Mouse (Mus musculus): ENCODE measurements around the gene Wrap53.
"Not testable (repeated sequence)": the region's sequence is repeated elsewhere in the genome, so short reads cannot be mapped to it uniquely, and the experiment has no call there.

The Wrap53 gene

DNA sequence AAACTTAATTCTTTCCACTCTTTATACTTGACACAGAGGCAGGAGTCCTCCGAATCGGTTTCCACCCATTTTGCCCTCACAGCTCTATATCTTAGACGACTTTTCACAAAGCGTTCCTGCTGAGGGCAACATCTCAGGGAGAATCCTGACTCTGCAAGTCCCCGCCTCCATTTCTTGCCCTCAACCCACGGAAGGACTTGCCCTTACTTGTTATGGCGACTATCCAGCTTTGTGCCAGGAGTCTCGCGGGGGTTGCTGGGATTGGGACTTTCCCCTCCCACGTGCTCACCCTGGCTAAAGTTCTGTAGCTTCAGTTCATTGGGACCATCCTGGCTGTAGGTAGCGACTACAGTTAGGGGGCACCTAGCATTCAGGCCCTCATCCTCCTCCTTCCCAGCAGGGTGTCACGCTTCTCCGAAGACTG lies at the start of gene Wrap53, which contains the start of gene Trp53:
Gene Wrap53, minus strand, starts transcription at position 165 of the 424 bp plus-strand sequence.
Gene Trp53, plus strand, starts transcription at position 269 of the 424 bp plus-strand sequence.
- peak; percentile 90 for DNase-seq (ENCODE audit: low read depth)

DNA sequence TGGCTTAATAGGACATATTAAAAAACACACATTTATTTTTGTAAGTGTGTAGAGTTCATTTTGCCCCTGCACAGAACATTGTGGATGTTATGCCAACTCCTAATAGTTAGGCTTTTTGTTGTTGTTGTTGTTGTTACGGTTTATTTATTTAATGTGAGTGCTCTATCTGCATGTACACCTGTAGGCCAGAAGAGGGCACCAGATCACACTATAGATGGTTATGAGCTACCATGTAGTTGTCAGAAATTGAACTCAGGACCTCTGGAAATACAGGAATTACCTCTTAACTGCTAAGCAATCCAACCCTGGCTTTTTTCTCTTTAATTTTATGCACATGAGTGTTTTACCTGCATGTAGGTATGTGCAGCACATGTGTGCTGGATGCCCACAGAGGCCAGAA lies 49.7 kb upstream of the Wrap53 start:
- DNase-seq (ENCODE audit: low read depth): no peak

DNA sequence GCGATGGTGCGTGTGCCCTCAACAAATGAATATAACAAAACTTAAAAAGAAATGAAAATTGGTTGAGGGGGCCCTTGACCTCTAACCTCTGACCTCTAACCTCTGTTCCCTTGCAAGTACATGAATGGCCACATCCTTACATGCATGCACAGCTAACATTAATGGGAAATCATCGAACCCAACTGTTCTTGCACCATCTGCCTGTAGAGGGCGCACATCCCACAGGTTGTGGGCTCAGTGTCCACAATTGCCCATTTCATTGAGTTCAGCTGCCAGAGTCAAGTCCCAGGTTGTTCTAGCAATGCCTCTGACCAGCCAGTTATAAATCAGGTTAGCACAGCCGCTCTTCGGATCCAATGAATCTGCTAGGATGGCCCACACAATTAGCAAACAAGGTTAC lies 48.2 kb upstream of the Wrap53 start:
- peak; percentile 86 for DNase-seq (ENCODE audit: low read depth)

DNA sequence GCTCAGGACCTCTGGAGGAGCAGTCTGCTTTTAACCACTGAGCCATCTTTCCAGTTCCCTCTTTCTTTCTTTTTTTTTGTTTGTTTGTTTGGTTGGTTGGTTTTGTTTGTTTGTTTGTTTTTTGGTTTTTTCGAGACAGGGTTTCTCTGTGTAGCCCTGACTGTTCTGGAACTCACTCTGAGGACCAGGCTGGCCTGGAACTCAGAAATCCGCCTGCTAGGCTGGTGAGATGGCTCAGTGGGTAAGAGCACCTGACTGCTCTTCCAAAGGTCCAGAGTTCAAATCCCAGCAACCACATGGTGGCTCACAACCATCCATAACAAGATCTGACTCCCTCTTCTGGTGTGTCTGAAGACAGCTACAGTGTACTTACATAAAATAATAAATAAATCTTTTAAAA lies 44.3 kb upstream of the Wrap53 start:
- DNase-seq (ENCODE audit: low read depth): not testable (repeated sequence)

DNA sequence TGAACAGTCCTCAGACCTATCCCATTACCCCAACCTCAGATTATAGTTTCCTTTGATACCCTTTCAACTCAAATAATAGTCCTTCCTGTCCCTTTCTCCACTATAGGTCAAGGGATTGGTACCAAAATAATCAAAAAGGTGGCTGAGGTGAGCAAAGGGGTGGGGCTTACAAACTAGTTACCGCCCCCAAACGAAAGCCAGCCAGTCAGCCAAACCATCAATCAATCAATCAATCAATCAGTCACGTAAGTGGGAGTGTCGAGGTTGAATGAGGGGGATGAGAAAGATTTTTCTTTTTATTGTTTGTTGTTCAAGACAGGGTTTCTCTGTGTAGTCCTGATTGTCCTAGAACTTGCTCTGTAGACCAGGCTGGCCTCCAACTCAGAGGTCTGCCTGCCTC lies 43.0 kb upstream of the Wrap53 start:
- DNase-seq (ENCODE audit: low read depth): no peak

DNA sequence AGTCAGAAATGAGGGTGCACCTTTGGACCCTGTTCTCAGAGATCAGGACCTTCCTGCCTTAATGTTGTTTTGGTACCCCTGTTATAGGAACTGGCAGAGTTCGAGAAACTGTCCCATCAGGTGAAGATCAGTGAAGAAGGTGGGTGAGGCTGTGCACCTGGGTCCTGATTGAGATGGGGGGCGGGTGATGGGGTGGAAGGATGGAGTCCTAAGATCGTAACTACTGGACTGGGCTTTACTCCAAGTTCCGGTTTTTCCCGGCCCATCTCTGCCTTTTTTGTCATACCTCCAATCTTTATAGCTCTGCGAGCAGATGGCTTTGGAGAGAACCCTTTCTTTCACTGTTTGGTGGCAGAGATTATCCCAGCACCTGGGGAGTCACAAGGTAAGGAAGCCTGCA lies 42.4 kb upstream of the Wrap53 start:
- no peak for DNase-seq (ENCODE audit: low read depth)

DNA sequence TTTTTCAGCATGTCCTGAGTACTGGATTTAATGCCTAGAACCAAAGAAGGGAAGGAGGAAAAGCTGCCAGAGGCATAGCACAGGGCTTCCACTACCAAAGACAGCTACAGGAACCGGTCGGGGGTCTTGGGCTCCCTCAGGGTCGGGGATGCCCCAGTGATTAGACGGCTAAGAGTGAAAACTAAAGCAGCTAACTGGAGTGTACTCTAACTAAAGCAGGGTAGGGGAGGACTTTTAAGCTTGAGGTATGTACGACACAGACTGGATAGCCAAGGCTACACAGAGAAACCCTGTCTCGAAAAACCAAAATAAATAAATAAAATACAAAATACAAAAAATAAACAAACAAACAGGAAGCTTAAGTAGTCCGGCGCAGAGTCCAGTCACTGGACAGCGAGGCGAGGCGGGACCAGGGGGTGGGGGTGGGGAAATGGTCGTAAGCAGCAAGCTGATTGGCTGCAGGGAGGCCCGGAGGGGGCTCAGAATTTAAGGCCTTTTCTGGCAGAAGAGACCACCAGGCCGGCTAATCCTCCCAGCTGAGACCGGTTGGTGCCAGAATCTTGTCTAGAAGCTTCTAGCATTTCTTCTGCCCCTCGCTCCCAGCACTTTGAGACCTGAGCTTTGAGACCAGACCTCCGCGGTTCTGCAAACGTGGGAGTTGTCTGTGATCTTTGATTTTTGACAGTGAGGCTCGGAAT lies 41.7 kb upstream of the Wrap53 start, which contains the start of gene Sat2:
Gene Sat2, plus strand, starts transcription at position 454 of the 698 bp plus-strand sequence.
- no peak for DNase-seq (ENCODE audit: low read depth)

DNA sequence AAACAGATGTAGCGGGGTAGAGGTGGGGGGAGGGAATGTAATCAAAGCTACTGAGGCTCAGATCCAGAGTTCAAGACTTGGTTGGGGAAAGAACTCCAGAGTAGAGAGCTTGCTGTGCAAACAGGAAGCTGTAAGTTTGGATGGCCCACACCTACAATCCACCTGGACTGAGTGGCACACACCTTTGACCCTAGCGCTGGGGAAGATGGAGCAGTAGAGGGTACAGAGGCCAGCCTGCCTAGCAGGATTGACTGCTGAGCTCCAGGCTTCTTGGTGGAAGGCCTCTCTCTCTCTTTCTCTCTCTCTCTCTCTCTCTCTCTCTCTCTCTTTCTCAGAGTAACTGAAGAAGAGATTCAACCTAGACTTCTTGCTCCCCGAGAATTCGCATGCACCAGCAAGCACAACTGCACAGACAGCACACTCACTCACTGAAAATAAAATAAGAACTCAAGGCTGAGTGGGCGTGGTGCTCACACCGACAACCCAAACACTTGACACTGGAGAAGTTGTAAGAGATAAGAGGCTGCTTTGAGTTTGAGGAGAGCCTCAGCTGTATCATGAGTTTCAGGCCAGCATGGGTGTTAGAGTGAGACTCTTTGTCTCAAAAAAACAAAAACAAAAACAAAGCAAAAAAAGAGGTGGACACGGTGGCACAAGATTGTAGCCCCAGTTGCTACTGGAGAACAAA lies 40.5 kb upstream of the Wrap53 start:
- DNase-seq (ENCODE audit: low read depth): no peak

DNA sequence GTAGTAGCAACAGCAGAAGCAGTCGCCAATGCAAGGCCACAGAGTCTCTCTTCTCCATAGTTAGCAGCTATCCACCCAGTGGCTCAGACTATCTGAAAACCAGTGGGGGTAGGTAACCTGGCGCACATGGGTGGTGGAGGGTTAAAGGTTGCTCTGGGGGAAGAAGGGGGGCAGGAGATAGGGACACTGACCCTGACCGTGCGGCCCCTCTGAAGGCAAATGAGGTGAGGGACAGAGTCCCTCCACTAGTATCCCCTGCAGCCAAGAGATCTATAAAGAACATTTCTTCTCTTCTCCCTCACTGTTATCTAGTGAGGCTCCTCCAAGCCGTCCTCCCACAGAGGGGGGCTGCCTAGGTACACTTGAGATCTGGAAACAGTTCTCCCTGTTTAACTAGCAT lies 37.8 kb upstream of the Wrap53 start, which contains the start of gene Shbg:
Gene Shbg, minus strand, starts transcription at position 101 of the 400 bp plus-strand sequence.
- no peak for DNase-seq (ENCODE audit: low read depth)

DNA sequence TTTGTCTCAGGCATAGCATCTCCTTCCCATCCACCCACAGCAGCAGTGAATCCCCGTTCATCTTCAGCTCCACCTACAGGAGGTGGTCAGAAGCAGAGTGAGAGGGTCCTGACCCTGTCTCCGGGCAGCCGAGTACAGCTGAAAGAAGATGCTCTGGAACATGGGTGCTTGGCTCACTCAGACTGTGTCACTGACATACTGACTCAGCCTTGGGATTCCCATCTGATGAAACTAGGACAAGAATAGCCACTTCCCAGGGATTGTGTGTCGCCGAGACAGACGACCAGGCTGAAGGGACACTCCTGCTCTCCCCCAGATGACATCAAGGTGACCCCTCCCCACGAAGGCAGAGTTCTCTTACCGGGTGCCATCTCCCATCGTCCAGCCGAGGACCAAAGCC lies 36.7 kb upstream of the Wrap53 start:
- DNase-seq (ENCODE audit: low read depth): no peak

DNA sequence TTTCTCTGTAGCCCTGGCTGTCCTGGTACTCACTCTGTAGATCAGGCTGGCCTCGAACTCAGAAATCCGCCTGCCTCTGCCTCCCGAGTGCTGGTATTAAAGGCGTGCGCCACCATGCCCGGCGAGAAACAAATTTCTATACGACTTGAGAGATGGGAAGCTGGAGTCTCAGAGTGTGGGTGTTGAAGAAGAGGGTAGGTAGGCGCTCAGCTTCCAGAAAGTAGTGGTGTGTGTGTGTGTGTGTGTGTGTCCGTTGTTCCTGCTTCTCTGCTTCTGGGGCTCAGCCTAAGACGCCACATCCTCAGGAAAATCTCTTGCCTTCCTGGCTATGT lies 34.2 kb upstream of the Wrap53 start:
- not testable (repeated sequence) for DNase-seq (ENCODE audit: low read depth)

DNA sequence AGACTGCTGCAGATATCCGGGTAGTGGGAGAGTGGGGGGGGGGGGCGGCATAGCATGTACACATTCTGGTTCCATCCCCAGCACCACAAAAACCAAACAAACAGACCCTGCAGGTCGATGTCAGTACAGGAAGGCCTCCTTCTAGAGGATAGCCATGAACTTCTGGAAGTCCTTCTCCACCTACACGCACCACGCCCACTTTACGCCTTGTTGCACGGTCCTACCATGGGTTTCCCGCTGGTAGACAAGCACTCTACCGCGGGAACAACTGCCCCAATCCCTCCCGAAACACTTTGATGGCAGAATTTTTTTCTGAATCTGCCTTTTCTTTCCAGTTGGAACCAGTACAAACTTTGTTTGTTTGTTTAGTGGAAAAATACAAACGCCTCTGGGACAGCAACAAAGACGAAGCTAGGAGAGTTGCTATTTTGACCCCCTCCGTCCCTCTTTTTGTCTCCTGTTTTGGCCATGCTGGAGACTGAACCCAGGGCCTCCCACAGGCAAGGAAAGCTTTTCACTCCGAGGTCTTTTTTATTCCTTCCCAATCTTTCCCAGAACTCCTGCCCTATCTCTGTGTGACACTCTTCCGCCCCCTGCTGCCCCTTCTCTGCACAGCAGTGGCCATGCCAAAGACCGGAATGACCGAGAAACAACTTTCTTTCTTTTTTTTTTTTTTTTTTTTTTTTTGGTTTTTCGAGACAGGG lies 33.6 kb upstream of the Wrap53 start:
- no peak for DNase-seq (ENCODE audit: low read depth)

DNA sequence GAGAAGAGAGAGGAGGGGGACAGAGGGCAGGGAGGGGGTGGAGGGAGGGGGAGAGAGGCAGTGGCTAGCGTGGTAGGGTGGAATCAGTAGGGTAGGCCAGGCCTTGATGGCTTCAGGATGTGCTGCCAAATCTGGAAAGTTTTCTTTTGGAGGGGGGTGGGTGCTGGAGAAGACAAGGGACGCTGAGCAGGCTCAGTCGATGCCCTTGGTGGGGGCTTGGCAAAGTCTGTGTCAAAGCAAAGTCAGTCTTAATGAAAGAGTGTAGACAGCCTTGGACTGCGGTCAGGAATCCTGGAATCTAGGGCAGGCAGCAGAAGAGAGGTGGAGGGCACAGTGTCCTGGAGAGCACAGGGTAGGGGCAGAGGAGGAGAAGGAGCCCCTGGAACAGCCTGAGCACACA lies 30.8 kb upstream of the Wrap53 start:
- no peak for DNase-seq (ENCODE audit: low read depth)

DNA sequence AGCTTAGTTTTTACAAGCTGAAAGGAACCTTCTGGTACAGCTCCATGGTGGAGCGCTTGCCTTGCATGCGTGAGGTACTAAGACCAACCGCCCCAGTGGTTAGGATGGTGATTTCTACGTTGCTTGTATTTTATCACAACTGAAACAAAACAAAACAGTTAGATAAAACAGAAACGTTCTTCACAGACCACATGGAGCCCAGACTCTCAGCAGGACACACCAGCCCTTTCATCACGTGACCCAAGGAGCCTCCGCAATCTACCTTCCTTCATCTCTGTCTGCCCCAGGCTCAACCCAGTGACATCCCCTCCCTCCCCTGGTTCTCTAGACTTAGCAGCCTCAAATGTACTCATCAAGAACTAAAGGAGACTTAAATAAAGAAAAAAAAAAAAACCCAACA lies 29.4 kb upstream of the Wrap53 start:
- DNase-seq (ENCODE audit: low read depth): no peak

DNA sequence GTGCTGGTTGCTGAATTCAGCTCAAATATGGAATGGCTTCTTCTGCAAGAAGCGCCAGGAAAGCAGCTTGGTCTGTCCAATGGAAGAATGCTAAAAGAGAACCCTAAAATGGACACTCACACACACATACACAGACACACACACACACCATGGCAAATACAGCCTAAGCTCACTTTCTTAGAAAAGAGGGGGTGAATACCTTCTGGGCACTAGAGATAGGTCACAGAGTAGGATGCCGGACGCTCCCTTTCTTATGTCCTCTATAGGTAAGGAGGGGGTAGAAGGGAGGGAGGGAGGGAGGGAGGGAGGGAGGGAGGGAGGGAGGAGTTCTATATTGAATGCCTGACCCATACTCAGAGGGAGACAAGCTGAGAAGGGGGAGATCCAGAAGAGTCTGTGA lies 28.5 kb upstream of the Wrap53 start:
- DNase-seq (ENCODE audit: low read depth): no peak

DNA sequence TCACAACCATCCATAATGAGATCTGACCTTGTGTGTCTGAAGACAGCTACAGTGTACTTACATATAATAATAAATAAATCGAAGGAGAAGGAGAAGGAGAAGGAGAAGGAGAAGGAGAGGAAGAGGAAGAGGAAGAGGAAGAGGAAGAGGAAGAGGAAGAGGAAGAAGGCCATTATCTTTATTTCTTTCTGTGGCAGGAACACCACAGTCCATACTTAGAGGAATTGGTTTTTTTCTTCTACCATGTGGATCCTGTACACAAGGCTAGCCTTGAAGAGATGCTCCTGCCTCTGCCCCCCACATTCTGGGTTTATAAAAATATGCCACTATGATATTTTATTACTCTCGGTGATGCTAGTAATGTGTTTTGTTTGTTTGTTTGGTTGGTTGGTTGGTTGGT lies 26.8 kb upstream of the Wrap53 start:
- no peak for DNase-seq (ENCODE audit: low read depth)

DNA sequence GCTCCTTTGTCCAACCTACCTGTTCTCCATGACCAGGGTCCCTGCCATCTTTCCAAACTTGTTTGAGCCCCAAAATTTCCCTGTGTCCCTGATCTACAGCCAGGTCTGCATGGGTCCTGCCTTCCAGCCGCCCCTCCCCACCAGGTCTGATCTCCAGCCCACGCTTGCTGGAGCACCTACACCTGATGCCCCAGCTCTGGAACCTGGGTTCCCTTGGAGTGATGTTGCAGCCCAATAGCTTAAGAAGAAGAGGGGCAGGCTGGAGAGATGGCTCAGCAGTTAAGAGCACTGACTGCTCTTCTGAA lies 26.4 kb upstream of the Wrap53 start:
- DNase-seq (ENCODE audit: low read depth): no peak

DNA sequence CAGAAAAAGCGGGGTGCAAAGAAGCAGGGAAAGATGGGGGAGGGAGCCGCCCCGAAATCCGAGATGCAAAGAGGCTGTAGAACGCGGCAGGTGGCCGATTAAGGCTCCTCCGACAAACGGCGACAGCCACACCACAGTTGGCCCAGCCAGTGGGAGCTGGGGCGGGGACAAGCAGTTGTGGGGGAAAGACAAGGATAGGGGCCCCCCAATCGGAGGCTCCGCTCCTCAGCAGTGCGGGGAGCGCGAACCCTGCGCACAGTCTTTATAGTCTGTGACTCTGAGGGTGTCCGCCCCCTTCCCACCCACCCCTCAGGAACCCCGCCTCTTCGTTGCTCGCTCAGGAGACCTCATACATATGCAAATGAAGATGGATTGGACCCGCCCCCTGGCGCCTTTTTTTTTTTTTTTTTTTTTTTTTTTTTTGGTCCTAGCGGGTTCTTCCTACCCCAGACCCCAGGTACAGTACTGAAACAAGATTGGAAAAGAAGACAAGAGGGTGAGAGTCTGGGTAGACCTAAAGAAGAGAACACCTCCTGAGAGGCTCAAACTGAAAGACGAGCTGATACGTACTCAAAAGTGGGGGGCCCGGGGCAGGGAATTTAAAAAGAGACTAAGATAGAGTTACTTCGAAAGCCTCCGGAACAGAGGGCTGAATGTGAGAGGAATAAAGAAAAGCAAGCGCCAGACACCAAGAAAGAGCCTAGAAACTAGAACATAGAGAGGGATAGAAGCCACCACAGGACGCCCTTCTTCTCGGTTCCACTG lies 25.9 kb upstream of the Wrap53 start, which contains the start of gene Atp1b2:
Gene Atp1b2, minus strand, starts transcription at position 217 of the 765 bp plus-strand sequence.
- DNase-seq (ENCODE audit: low read depth): peak; percentile 76

DNA sequence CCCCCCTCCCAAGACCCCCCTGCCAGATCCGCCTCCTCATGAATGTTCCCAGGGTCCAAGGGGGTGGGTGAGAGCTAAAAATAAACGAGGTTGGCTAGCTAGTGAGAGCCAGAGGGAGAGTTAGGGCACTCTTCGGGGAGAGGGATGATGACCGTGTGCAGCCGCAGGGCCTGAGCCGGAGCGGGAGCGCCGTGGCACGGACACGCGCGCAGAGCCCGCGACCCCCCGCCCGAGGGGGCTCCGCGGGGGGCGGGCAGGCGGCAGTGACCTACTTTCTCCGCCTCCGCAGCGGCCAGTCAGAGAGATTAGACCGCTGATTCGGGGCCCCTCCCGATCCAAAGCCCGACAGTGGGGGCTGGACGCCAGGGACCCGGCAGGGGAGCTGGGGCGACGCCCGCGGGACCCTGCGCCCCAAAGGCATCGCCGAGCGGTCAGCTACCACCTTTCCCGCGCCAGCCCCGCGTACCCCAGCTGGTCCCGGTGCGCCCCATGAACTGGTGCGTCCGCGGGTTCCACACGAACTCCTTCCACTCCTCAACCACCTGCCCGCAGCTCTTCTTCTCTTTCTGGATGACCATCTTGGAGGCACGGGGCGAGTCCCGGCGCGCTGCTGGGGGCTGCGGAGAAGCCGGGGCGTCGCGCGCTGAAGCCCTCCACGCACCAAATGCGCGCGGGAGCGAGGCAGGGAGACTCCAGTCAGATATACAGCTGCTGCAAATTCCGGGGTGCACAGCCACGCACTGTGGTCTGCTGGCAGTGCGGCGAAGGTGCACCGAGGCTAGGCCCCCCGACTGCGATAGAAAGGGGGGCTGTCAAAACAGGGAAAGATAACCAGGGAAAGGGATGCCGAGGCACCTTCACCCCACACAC lies 25.0 kb upstream of the Wrap53 start:
- DNase-seq (ENCODE audit: low read depth): no peak

DNA sequence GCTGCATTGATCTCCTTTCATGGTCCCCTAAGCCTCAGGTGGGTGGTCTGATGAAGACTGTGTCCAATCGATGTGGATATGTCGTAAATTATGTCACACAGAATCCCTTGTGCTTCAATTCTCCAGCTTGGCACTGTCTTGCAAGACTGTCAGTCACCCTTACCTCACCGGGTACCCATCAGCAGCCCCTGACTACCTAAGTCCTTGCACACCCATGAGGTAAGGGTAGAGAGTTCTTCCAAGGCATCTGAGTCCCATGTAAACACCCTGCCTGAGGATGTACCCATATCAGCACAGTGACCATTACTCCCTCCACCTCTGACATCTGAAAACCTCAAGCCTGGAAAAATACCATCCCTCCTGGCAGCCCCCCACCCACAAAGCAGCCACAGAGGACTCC lies 24.3 kb upstream of the Wrap53 start:
- DNase-seq (ENCODE audit: low read depth): no peak

DNA sequence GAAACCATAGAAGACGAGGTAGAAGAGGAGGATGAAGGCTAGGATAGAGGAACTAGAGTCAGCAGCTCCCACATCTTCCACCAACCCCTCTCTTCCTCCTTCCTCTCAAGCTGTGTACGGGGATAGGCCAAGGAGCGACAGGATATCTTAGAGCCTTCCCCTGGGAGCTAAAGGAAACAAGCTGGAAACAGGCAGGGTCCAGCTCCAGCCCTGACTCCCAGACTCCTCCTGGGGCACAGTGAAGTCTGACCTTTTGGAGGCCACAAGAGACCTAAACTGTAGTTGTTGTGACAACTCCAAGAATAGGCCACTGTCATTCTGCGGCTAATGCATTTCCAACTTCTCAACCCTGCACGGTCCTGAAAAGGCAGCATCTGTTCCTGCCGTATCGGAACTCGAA lies 23.5 kb upstream of the Wrap53 start:
- no peak for DNase-seq (ENCODE audit: low read depth)
